Mouse (Mus musculus): ENCODE measurements around the gene Gm10577. TPM values are rescaled to one million over a fixed set of nuclear protein-coding genes. Genes with fewer than 3 reads are reported as not detected.

The Gm10577 gene
- not detected in 2 replicates for polyA plus RNA-seq (2015; fragmentation: Nextera tagmentation; extraction: Ambion mirVana)

DNA sequence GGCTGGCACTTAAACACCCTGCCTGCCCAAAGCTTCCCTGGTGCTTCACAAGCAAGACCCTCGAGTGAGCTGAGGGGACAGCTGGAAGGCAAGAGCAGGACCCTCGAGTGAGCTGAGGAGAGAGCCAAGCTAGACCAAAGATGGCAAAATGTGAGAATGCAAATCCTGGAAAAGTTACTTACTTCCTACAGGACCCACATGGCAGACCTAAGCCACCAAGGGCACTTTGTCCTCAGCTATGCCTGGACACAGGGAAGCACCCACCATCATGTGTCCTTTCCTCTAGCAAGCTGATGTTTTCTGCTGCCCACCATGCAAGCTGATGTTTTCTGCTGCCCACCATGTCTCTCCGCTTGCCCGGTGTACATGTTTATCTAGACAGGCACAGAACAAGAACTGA is at the start of gene Gm10577:
TSS of gene Gm10577 (minus strand) at position 101 of the 400 bp plus-strand sequence.

DNA sequence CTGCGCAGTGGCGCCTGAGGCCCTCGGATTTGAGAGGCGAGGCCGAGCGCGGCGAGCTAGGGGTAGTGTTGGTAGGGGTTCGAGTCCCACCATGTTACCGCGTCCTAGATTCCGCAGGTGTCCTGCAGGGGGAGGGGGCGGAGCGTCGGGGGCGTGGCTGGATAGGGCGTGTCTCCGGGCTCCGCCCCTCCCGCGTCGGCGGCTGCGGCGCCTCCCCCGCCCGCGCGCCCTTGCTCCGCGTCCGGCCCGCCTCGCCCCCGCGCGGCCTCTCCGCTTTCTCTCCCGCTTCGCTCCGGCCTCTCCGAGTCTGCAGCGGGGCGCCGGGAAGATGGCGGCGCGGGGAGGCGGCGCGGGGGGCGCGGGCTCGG is 48.3 kb upstream of the Gm10577 start, which contains the start of gene Raver2:
TSS of gene Raver2 (plus strand) at position 198 of the 368 bp plus-strand sequence.

Other genes starting within 250 kb of the Gm10577 start
- 8.3 and 14.7 TPM in 2 replicates for gene Cachd1, start 244.0 kb downstream of the Gm10577 start, polyA plus RNA-seq (2015; fragmentation: Nextera tagmentation; extraction: Ambion mirVana)
- gene Raver2, start 48.3 kb upstream of the Gm10577 start, polyA plus RNA-seq (2015; fragmentation: Nextera tagmentation; extraction: Ambion mirVana): 7.8 and 8.1 TPM in 2 replicates
- 92.9 and 104 TPM in 2 replicates for gene Jak1, start 244.6 kb upstream of the Gm10577 start, polyA plus RNA-seq (2015; fragmentation: Nextera tagmentation; extraction: Ambion mirVana)